Mouse (Mus musculus) G1E (cell line): Measurements from ENCODE around the gene Siah1a. TPM values are rescaled to one million over a fixed set of nuclear protein-coding genes. Genes with fewer than 3 reads are reported as not detected.

Source experiments
- ATAC-seq: 2 replicates; pipeline ENCODE4 v1.8.0; 2016; ENCODE audit warnings: mild to moderate bottlenecking; ENCODE audit not compliant: insufficient number of reproducible peaks, poor library complexity, low FRiP score, severe bottlenecking; ENCODE audit errors: extremely low read depth
- DNase-seq: peaks from one replicate; pipeline ENCODE4 v3.0.0; 2012; ENCODE audit warnings: low spot score
- H3K27me3 ChIP-seq: 2 replicates; pipeline ENCODE4 v1.6.1; 2012; ENCODE audit warnings: mild to moderate bottlenecking, low read length, inconsistent platforms; ENCODE audit not compliant: insufficient read depth
- H3K36me3 ChIP-seq: replicated peaks from 2 replicates; pipeline ENCODE3; 2012; ENCODE audit warnings: mild to moderate bottlenecking, inconsistent platforms
- H3K4me1 ChIP-seq: 2 replicates; pipeline ENCODE4 v1.6.1; 2012; ENCODE audit warnings: low read depth, low read length, inconsistent platforms, mixed read lengths; ENCODE audit not compliant: insufficient read depth
- H3K4me3 ChIP-seq: 2 replicates; pipeline ENCODE4 v1.5.1; 2012; ENCODE audit warnings: low read depth, mild to moderate bottlenecking, inconsistent platforms, low read length, moderate library complexity, mixed read lengths
- H3K9me3 ChIP-seq: replicated peaks from 2 replicates; pipeline ENCODE4 v1.6.1; 2012; ENCODE audit warnings: inconsistent platforms
- CTCF ChIP-seq: IDR thresholded peaks from 2 replicates; pipeline ENCODE4 v1.5.1; 2012; ENCODE audit warnings: low read depth, low read length, inconsistent platforms, mixed read lengths
- GATA1 ChIP-seq: IDR thresholded peaks from 2 replicates; pipeline ENCODE4 v1.6.1; 2012; ENCODE audit warnings: borderline replicate concordance, low read length, inconsistent platforms, mixed read lengths
- GATA2 ChIP-seq: IDR thresholded peaks from 2 replicates; pipeline ENCODE4 v1.6.1; 2012; ENCODE audit warnings: low read depth, low read length, inconsistent platforms, borderline replicate concordance
- POLR2AphosphoS5 ChIP-seq: IDR thresholded peaks from 2 replicates; pipeline ENCODE4 v1.6.1; 2012; ENCODE audit warnings: low read depth, low read length, inconsistent platforms; ENCODE audit not compliant: insufficient replicate concordance
- TAL1 ChIP-seq: conservative IDR thresholded peaks from 2 replicates; pipeline ENCODE4 v1.6.1; 2012; ENCODE audit warnings: low read depth, low read length, inconsistent platforms, mixed read lengths
- polyA plus RNA-seq: library from polyadenylated mRNA; stranded (reverse); fragments of >175 nt; gene quantifications from 2 replicates; pipeline ENCODE4 v1.2.3, GENCODE M21; 2012
- total RNA-seq, 2 experiments: library from RNA; stranded (forward) in 1 of 2; stranded (reverse) in 1 of 2; fragments of 200-1000 nt in 1 of 2; fragments of >200 nt in 1 of 2; fragmentation: Nextera tagmentation in 1 of 2; gene quantifications; 2 replicates each; pipeline ENCODE4 v1.2.3; 2014 to 2017

Gene Siah1a
- total and polyA plus RNA-seq, 3 experiments: 5.2 to 21.3 (median 21.0) TPM

GRCm38 (mm10) chr8:86746511-86746910 is 777 bp upstream of the Siah1a start:
- TF ChIP-seq CTCF (no peak), GATA2 (no peak), TAL1 (no peak), POLR2AphosphoS5 (no peak), GATA1 (no peak)
- peaks cover 35% of the 10 kb centered on the region for H3K4me1 ChIP-seq
- ATAC-seq (0 out of 2 replicates have a peak, but pooled peaks have one; percentile 19), DNase-seq (peak; percentile 18)
- H3K36me3 ChIP-seq: peaks cover 5% of the 10 kb centered on the region
- peaks cover 7% of the 10 kb centered on the region for H3K27me3 ChIP-seq
- no peaks in the 10 kb centered on the region for H3K9me3 ChIP-seq
- H3K4me3 ChIP-seq: peak overlapping the region; percentile 85

DNA sequence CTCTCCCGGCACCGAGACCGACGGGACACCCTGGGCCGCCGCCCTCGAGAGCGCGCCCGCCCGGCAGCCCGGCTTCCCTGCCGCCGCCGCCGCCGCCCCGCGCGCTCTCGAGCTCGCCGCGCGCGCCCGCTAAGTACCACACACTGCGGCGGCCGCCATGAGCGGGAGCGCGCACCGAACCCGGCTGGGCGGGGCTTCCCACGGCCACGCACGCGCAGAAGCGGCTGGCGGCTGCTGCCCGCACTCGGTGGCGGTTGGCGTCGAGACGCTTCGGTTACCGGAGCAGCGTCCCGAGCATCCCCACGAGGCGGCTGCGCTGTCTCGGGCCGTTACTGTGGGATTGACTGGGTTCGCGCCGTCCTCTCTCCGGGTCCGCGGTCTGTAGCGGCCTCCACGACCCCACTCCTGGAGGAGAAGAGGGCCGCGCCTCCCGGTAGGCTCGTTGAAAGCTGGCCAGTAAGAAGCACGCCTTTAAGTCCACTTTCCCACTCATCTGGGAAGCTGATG is 254 bp upstream of the Siah1a start:
- peak; percentile 28; the same call in 1 of the 2 replicates for ATAC-seq
- peaks cover 6% of the 10 kb centered on the region for H3K36me3 ChIP-seq
- TF ChIP-seq GATA2 (no peak), POLR2AphosphoS5 (no peak), CTCF (no peak)

DNA sequence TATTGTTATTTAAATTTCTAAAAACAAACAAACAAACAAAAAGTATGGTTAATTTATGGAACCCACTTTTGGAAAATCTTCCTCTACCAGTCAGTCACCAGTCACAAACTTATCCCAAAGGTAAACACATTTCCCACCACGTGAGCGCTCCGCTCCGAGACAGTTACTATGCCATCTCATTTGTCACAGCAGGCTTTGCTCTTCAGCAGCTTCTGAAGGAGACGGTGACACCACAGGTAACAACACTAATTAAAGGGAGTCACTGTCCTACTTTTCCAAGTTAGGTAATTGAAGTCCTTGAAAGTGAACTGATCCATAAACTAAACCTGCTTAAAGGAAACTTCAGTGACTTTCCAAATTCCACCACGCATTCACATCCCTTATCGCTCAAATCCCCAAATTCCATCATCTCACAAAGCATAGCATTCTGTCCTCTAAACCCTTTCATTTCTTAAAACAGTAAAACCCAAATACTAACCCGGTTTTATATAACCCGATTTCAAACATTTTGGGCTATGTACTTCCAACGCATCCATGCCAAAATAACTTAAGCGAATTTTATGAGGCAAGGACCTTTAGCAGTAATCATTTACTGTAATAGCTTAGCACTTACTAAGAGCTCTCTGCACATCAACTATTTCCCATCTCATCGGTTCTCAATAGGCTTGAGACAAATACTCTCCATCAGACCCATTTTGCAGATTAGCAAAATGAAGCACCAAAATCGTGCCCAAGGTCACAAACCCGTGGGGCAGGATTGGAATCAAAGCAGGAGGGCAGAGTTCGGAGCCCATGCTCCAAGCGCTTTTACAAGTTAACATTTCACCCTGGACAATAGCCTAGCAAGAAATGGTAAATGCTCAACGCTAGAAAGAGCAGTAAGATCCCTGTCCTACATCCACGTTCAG is 1.2 kb downstream of the Siah1a start:
- H3K4me1 ChIP-seq: peaks cover 38% of the 10 kb centered on the region
- ATAC-seq: no peak
- no peak for DNase-seq

More for the DNA sequence above, 254 bp upstream of the Siah1a start:
- H3K4me1 ChIP-seq: peaks cover 38% of the 10 kb centered on the region
- H3K4me3 ChIP-seq: peak overlapping the region; percentile 85
- H3K27me3 ChIP-seq: peaks cover 3% of the 10 kb centered on the region; the same call in 1 of the 2 replicates
- no peaks in the 10 kb centered on the region for H3K9me3 ChIP-seq
- DNase-seq: peak; percentile 81

DNA sequence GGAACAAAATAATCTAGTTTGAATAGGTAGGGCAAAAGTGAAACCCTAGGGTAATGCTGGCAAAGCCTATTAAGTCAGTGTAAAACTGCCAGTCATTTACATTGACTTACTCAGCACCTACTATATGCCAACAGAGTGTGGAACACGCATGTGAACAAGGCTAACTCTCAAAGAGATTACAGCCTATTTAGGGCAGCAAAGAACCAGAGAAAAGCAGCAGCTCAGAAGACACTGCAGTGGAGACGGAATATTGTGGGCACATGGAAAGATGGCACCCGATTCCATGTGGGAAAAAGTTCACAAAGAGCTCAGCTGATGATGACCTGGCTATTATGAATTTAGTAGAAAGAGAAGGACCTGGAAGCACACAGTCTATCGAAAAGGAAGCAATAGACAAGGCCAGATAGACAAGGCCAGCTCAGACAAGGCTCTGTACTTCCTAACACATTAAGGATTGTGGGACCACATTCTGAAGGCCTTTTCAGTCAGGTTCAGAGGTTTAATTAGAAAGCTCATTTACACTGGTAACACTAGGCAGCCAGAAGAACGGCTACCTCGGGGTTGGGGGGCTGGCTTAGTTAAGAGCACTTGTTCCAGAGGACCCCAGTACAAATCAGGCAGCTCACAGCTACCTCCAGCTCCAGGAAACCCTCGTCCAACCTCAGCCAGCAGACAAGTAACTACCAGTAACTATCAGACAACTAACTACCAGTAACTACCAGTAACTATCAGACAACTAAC is 3.0 kb downstream of the Siah1a start:
- no peak overlapping the region for H3K4me3 ChIP-seq
- peaks cover 9% of the 10 kb centered on the region for H3K36me3 ChIP-seq
- peaks cover 38% of the 10 kb centered on the region for H3K4me1 ChIP-seq
- TF ChIP-seq GATA1 (no peak), TAL1 (no peak), POLR2AphosphoS5 (no peak), GATA2 (no peak), CTCF (no peak)
- no peaks in the 10 kb centered on the region for H3K9me3 ChIP-seq
- no peaks in the 10 kb centered on the region for H3K27me3 ChIP-seq
- DNase-seq (no peak), ATAC-seq (no peak)

More for the DNA sequence above, 1.2 kb downstream of the Siah1a start:
- Histone ChIP-seq H3K4me3 (peak overlapping the region; percentile 85), H3K27me3 (no peaks in the 10 kb centered on the region), H3K36me3 (peaks cover 6% of the 10 kb centered on the region), H3K9me3 (no peaks in the 10 kb centered on the region)
- TF ChIP-seq GATA1: no peak

GRCm38 (mm10) chr8:86741627-86742026 is 4.1 kb downstream of the Siah1a start:
- Histone ChIP-seq H3K4me1 (peaks cover 35% of the 10 kb centered on the region), H3K27me3 (no peaks in the 10 kb centered on the region), H3K36me3 (peaks cover 9% of the 10 kb centered on the region), H3K4me3 (no peak overlapping the region), H3K9me3 (no peaks in the 10 kb centered on the region)
- DNase-seq (no peak), ATAC-seq (no peak)
- no peak for TF ChIP-seq TAL1
- no peak for TF ChIP-seq GATA1
- no peak for TF ChIP-seq POLR2AphosphoS5
- no peak for TF ChIP-seq GATA2
- TF ChIP-seq CTCF: no peak

- Histone ChIP-seq H3K36me3 (peaks cover 9% of the 10 kb centered on the region), H3K4me1 (peaks cover 33% of the 10 kb centered on the region), H3K9me3 (no peaks in the 10 kb centered on the region), H3K27me3 (no peaks in the 10 kb centered on the region), H3K4me3 (no peak overlapping the region)
- no peak for DNase-seq
- no peak for ATAC-seq
- TF ChIP-seq TAL1 (no peak), GATA2 (no peak), CTCF (no peak), POLR2AphosphoS5 (no peak), GATA1 (no peak)
These were observed 4.8 kb downstream of the Siah1a start for GRCm38 (mm10) chr8:86740899-86741298.
